9 mouse cellular contexts compared by ENCODE assay signal in genomic region chr10:85420851-85421628, GRCm38 (mm10). TPM values are rescaled to one million over a fixed set of nuclear protein-coding genes. Genes with fewer than 3 reads are reported as not detected.
A peak's percentile ranks its signal among the peaks of the same experiment; 100 is the strongest.
DNase-seq lines count a peak whose midpoint lies in the region; ATAC-seq and TF ChIP-seq lines count a peak whose summit lies in the region.
"Had no signal": no experiment of that assay in that cellular context is flagged by ENCODE, and none has a peak within 500 bp of the region (broad histone marks: within the 10 kb centered on the region; RNA-seq: fewer than 3 reads in every experiment).

No protein-coding gene starts in this region.

- peak; percentile 23 for DNase-seq in embryo, embryonic 10.5 days (ENCODE audit: low spot score)
- peak; percentile 31 for DNase-seq in neural tube, embryonic 10.5 days (ENCODE audit: extremely low spot score, low spot score)
- DNase-seq in heart, adult 2 months = no peak
- no peak for DNase-seq in layer of hippocampus, adult 9-11 months
- DNase-seq: adrenal gland, adult 8-10 months had no signal

- intact Hi-C loops in heart, adult 2 months (cut with DNase I) = no loop called here

- H3K4me1 ChIP-seq in intestine, embryonic 15.5 days (replicated peaks) = no peaks in the 10 kb centered on the region
- H3K4me1 ChIP-seq in intestine, embryonic 16.5 days (ENCODE audit: control insufficient read depth, insufficient read depth, low read length) = no peaks in the 10 kb centered on the region
- peaks cover 19% of the 10 kb centered on the region for H3K4me1 ChIP-seq in hindbrain, embryonic 15.5 days (replicated peaks)
- H3K4me1 ChIP-seq in heart, adult 2 months (ENCODE audit: control insufficient read depth, insufficient read depth, low read length) = no peaks in the 10 kb centered on the region

- no peak overlapping the region for H3K4me2 ChIP-seq in intestine, embryonic 15.5 days (replicated peaks)
- H3K4me2 ChIP-seq in intestine, embryonic 16.5 days (ENCODE audit: low read depth, low read length) = no peak overlapping the region
- H3K4me2 ChIP-seq in hindbrain, embryonic 15.5 days = no peak overlapping the region

- no peak for TF ChIP-seq POLR2A in heart, adult 2 months (IDR thresholded peaks at IDR 0.05; ENCODE audit: insufficient read depth, low read depth, low read length)

- H3K27me3 ChIP-seq in intestine, embryonic 15.5 days (replicated peaks) = no peaks in the 10 kb centered on the region
- H3K27me3 ChIP-seq in intestine, embryonic 16.5 days (replicated peaks; ENCODE audit: control insufficient read depth, insufficient read depth, low read length) = no peaks in the 10 kb centered on the region
- H3K27me3 ChIP-seq in hindbrain, embryonic 15.5 days = no peaks in the 10 kb centered on the region
- H3K27me3 ChIP-seq in heart, adult 2 months (ENCODE audit: control insufficient read depth, insufficient read depth, low read length) = no peaks in the 10 kb centered on the region

- H3K27ac ChIP-seq in intestine, embryonic 15.5 days = no peak overlapping the region
- H3K27ac ChIP-seq in intestine, embryonic 16.5 days (ENCODE audit: low read length) = no peak overlapping the region
- 0 out of 2 replicates have a peak overlapping the region, but pooled peaks have one; percentile 34 for H3K27ac ChIP-seq in hindbrain, embryonic 15.5 days (replicated peaks)
- H3K27ac ChIP-seq in heart, adult 2 months = no peak overlapping the region

- TF ChIP-seq CTCF in heart, adult 2 months (IDR thresholded peaks at IDR 0.05) = no peak

- H3K9me3 ChIP-seq in intestine, embryonic 15.5 days = no peaks in the 10 kb centered on the region
- no peaks in the 10 kb centered on the region for H3K9me3 ChIP-seq in intestine, embryonic 16.5 days (ENCODE audit: control insufficient read depth, low read length)
- no peaks in the 10 kb centered on the region for H3K9me3 ChIP-seq in hindbrain, embryonic 15.5 days

- no peak overlapping the region for H3K4me3 ChIP-seq in intestine, embryonic 15.5 days (replicated peaks)
- H3K4me3 ChIP-seq in intestine, embryonic 16.5 days (ENCODE audit: low read length) = no peak overlapping the region
- no peak overlapping the region for H3K4me3 ChIP-seq in hindbrain, embryonic 15.5 days
- H3K4me3 ChIP-seq in heart, adult 2 months = no peak overlapping the region

- H3K79me2 ChIP-seq in heart, adult 2 months (replicated peaks; ENCODE audit: control insufficient read depth, insufficient read depth, low read length) = no peaks in the 10 kb centered on the region

- no peak overlapping the region for H3K9ac ChIP-seq in intestine, embryonic 15.5 days
- no peak overlapping the region for H3K9ac ChIP-seq in intestine, embryonic 16.5 days (ENCODE audit: low read depth, low read length)
- H3K9ac ChIP-seq in hindbrain, embryonic 15.5 days = no peak overlapping the region
- H3K9ac ChIP-seq in heart, adult 2 months (ENCODE audit: low read depth, low read length) = no peak overlapping the region

- no peaks in the 10 kb centered on the region for H3K36me3 ChIP-seq in intestine, embryonic 15.5 days
- no peaks in the 10 kb centered on the region for H3K36me3 ChIP-seq in intestine, embryonic 16.5 days (ENCODE audit: control insufficient read depth, insufficient read depth, low read length)
- H3K36me3 ChIP-seq in hindbrain, embryonic 15.5 days = no peaks in the 10 kb centered on the region
- H3K36me3 ChIP-seq in heart, adult 2 months (ENCODE audit: control insufficient read depth, insufficient read depth, low read length) = no peaks in the 10 kb centered on the region

- no peak for TF ChIP-seq EP300 in heart, adult 2 months (IDR thresholded peaks at IDR 0.05; ENCODE audit: insufficient read depth, low read depth, low read length)

- ATAC-seq in intestine, embryonic 15.5 days = peak; percentile 55; the same call in 1 of the 2 replicates
- ATAC-seq in intestine, embryonic 16.5 days = no peak
- peak; percentile 68; the same call in 1 of the 2 replicates for ATAC-seq in hindbrain, embryonic 15.5 days (ENCODE audit: low FRiP score, low read depth)
- no peak for ATAC-seq in activated CD4-positive, CD25-positive, alpha-beta regulatory T cell, adult 4 months

- 42% methylated on average over 15 of the region's 15 CpGs for WGBS in intestine, embryonic 15.5 days
- 37% methylated on average over 15 of the region's 15 CpGs for WGBS in intestine, embryonic 16.5 days
- WGBS in hindbrain, embryonic 15.5 days = 48% methylated on average over 15 of the region's 15 CpGs
- 50% methylated on average over 15 of the region's 15 CpGs for WGBS in heart, adult 2 months

RNA-seq across cellular contexts. Expression of gene Btbd11, which starts 34.4 kb away (rescaled TPM):
- polyA plus RNA-seq in intestine, embryonic 15.5 days (2015; fragmentation: Nextera tagmentation; extraction: Ambion mirVana) = 1.5 and 1.6 TPM in 2 replicates
- polyA plus RNA-seq in intestine, embryonic 16.5 days (2015; fragmentation: Nextera tagmentation; extraction: Ambion mirVana) = 0.86 and 1.2 TPM in 2 replicates
- 23.2 and 26.9 TPM in 2 replicates for polyA plus RNA-seq in hindbrain, embryonic 15.5 days (2015; fragmentation: Nextera tagmentation; extraction: Ambion mirVana)
- polyA plus RNA-seq in activated CD4-positive, CD25-positive, alpha-beta regulatory T cell, adult 4 months (2017; shearing (Covaris generic)) = 1 to 10 TPM; 3.3 to 3.9 TPM
- 1 to 10 TPM; 1.4 to 2.7 TPM for total RNA-seq in heart, adult 2 months (2021)
- 1.8 and 1.9 TPM in 2 replicates for polyA plus RNA-seq in heart, adult 2 months (2012; rRNA removed)

Comparison
In these comparisons a context has a peak if more than half of its experiments do, and no peak if none do; other contexts are left out.
1. ATAC-seq: peak in intestine, embryonic 15.5 days (single experiment) and hindbrain, embryonic 15.5 days (single experiment); none in intestine, embryonic 16.5 days (single experiment) and activated CD4-positive, CD25-positive, alpha-beta regulatory T cell, adult 4 months (single experiment).
2. DNase-seq: peak in embryo, embryonic 10.5 days (single experiment) and neural tube, embryonic 10.5 days (single experiment); none in heart, adult 2 months (0 of 2) and layer of hippocampus, adult 9-11 months (single experiment).